Mouse (Mus musculus) small intestine, adult 2 months (tissue): Measurements from ENCODE around the gene Gm10945. TPM values are rescaled to one million over a fixed set of nuclear protein-coding genes. Genes with fewer than 3 reads are reported as not detected.

Source experiments
- H3K27ac ChIP-seq: fragments of 200-500 bp; 2 replicates; pipeline ENCODE4 v1.5.1; 2012; ENCODE audit warnings: low read depth, low read length, control low read depth, inconsistent platforms; ENCODE audit not compliant: insufficient read depth
- H3K27me3 ChIP-seq: fragments of 200-500 bp; 2 replicates; pipeline ENCODE4 v1.6.1; 2012; ENCODE audit warnings: mild to moderate bottlenecking, moderate library complexity, low read length, inconsistent platforms; ENCODE audit not compliant: control insufficient read depth, insufficient read depth
- H3K36me3 ChIP-seq: fragments of 200-500 bp; 2 replicates; pipeline ENCODE4 v1.6.1; 2012; ENCODE audit warnings: mild to moderate bottlenecking, low read length, control low read depth, inconsistent platforms; ENCODE audit not compliant: control insufficient read depth, insufficient read depth
- H3K4me1 ChIP-seq: fragments of 200-500 bp; 2 replicates; pipeline ENCODE4 v1.6.1; 2012; ENCODE audit warnings: low read length, inconsistent platforms, mixed read lengths; ENCODE audit not compliant: control insufficient read depth, insufficient read depth, insufficient read length
- H3K4me3 ChIP-seq: fragments of 200-500 bp; 2 replicates; pipeline ENCODE4 v1.5.1; 2012; ENCODE audit warnings: low read depth, mild to moderate bottlenecking, control low read depth, inconsistent platforms, low read length, moderate library complexity
- CTCF ChIP-seq: fragments of 200-500 bp; IDR thresholded peaks from 2 replicates; pipeline ENCODE4 v1.5.1; 2012; ENCODE audit warnings: low read depth, mild to moderate bottlenecking, control low read depth, inconsistent platforms, low read length, moderate library complexity, mixed read lengths; ENCODE audit not compliant: insufficient replicate concordance, insufficient read length; ENCODE audit errors: extremely low read depth
- POLR2A ChIP-seq: fragments of 200-500 bp; IDR thresholded peaks from 2 replicates; pipeline ENCODE4 v1.6.1; 2012; ENCODE audit warnings: low read depth, mild to moderate bottlenecking, control low read depth, inconsistent platforms, low read length, moderate library complexity
- WGBS: fragments of 180-500 bp; shearing (Covaris S2); methylation state at CpG from one replicate; pipeline ENCODE4 v1.1.7; 2018; 5-methylcytosine and 5-hydroxymethylcytosine counted together
- polyA plus RNA-seq: library from polyadenylated mRNA; depleted of rRNA; stranded (reverse); fragments of >200 nt; gene quantifications from 2 replicates; pipeline ENCODE4 v1.2.3, GENCODE M21; 2012; rRNA removed

Gm10945 gene
- not detected in 2 replicates for polyA plus RNA-seq

GRCm38 (mm10) chr10:6761287-6761811 lies at the start of gene Gm10945:
Gene Gm10945, minus strand, starts transcription at chr10:6761761.
- Histone ChIP-seq H3K27me3 (no peaks in the 10 kb centered on the region), H3K4me3 (no peak within 1 kb of the TSS), H3K27ac (no peak within 1 kb of the TSS), H3K4me1 (no peaks in the 10 kb centered on the region), H3K36me3 (no peaks in the 10 kb centered on the region)
- WGBS = 86% methylated on average over 2 of the region's 2 CpGs
- TF ChIP-seq POLR2A (no peak), CTCF (no peak)

- Histone ChIP-seq H3K36me3 (no peaks in the 10 kb centered on the region), H3K4me3 (no peak overlapping the region), H3K4me1 (no peaks in the 10 kb centered on the region), H3K27me3 (no peaks in the 10 kb centered on the region), H3K27ac (no peak overlapping the region)
- TF ChIP-seq CTCF (no peak), POLR2A (no peak)
These were observed 28.7 kb upstream of the Gm10945 start for GRCm38 (mm10) chr10:6790226-6790625.

- 10% methylated on average over 25 of the region's 25 CpGs for WGBS
- Histone ChIP-seq H3K36me3 (no peaks in the 10 kb centered on the region), H3K4me1 (no peaks in the 10 kb centered on the region), H3K27me3 (no peaks in the 10 kb centered on the region), H3K27ac (no peak overlapping the region), H3K4me3 (no peak overlapping the region)
- no peak for TF ChIP-seq POLR2A
- no peak for TF ChIP-seq CTCF
These were observed 27.1 kb upstream of the Gm10945 start for GRCm38 (mm10) chr10:6788517-6789237.

GRCm38 (mm10) chr10:6758206-6758605 lies 3.4 kb downstream of the Gm10945 start, which contains the start of gene Oprm1:
Gene Oprm1, plus strand, starts transcription at chr10:6758506.
- H3K4me1 ChIP-seq = no peaks in the 10 kb centered on the region
- no peak within 1 kb of the TSS for H3K27ac ChIP-seq
- H3K27me3 ChIP-seq = no peaks in the 10 kb centered on the region
- no peaks in the 10 kb centered on the region for H3K36me3 ChIP-seq
- H3K4me3 ChIP-seq = no peak within 1 kb of the TSS
- WGBS = 87% methylated on average over 3 of the region's 3 CpGs
- no peak for TF ChIP-seq CTCF
- TF ChIP-seq POLR2A = no peak

GRCm38 (mm10) chr10:6753375-6753774 lies 8.2 kb downstream of the Gm10945 start:
- TF ChIP-seq POLR2A = no peak
- TF ChIP-seq CTCF = no peak
- Histone ChIP-seq H3K4me3 (no peak overlapping the region), H3K27me3 (no peaks in the 10 kb centered on the region), H3K27ac (no peak overlapping the region), H3K36me3 (no peaks in the 10 kb centered on the region), H3K4me1 (no peaks in the 10 kb centered on the region)
- 71% methylated on average over 5 of the region's 5 CpGs for WGBS

GRCm38 (mm10) chr10:6728469-6728868 lies 33.1 kb downstream of the Gm10945 start:
- 91% methylated on average over 3 of the region's 3 CpGs for WGBS
- Histone ChIP-seq H3K27me3 (no peaks in the 10 kb centered on the region), H3K27ac (no peak overlapping the region), H3K4me1 (no peaks in the 10 kb centered on the region), H3K36me3 (no peaks in the 10 kb centered on the region), H3K4me3 (no peak overlapping the region)
- TF ChIP-seq CTCF = no peak
- TF ChIP-seq POLR2A = no peak

GRCm38 (mm10) chr10:6723765-6724164 lies 37.8 kb downstream of the Gm10945 start:
- WGBS = 55% methylated on average over 1 of the region's 1 CpGs
- Histone ChIP-seq H3K27me3 (no peaks in the 10 kb centered on the region), H3K27ac (no peak overlapping the region), H3K36me3 (no peaks in the 10 kb centered on the region), H3K4me1 (no peaks in the 10 kb centered on the region), H3K4me3 (no peak overlapping the region)
- no peak for TF ChIP-seq CTCF
- no peak for TF ChIP-seq POLR2A
